Mouse (Mus musculus) forebrain, postnatal 0 days (tissue): ENCODE data around the gene Banp. TPM values are rescaled to one million over a fixed set of nuclear protein-coding genes. Genes with fewer than 3 reads are reported as not detected.

Source experiments
- ATAC-seq: fragments of 200-750 bp; cut with Nextera tagmentation; 2 replicates; pipeline ENCODE4 v1.8.0; 2017; ENCODE audit warnings: mild to moderate bottlenecking, moderate library complexity
- DNase-seq: peaks from one replicate; pipeline ENCODE4 v3.0.0-alpha.2; 2015
- H3K27ac ChIP-seq: fragments of 300-500 bp; sonication (generic); 2 replicates; pipeline ENCODE4 v1.5.1; 2014; ENCODE audit warnings: low read depth, mild to moderate bottlenecking, antibody characterized with exemption, low read length, moderate library complexity, mixed read lengths
- H3K27me3 ChIP-seq: fragments of 300-500 bp; sonication (generic); 2 replicates; pipeline ENCODE4 v1.6.1; 2014; ENCODE audit warnings: mild to moderate bottlenecking, low read length, mixed read lengths; ENCODE audit not compliant: insufficient read depth
- H3K36me3 ChIP-seq: fragments of 300-500 bp; sonication (generic); 2 replicates; pipeline ENCODE4 v1.6.1; 2014; ENCODE audit warnings: mild to moderate bottlenecking, moderate library complexity; ENCODE audit not compliant: insufficient read depth
- H3K4me1 ChIP-seq: fragments of 300-500 bp; sonication (generic); 2 replicates; pipeline ENCODE4 v1.6.1; 2014; ENCODE audit warnings: antibody characterized with exemption; ENCODE audit not compliant: insufficient read depth
- H3K4me2 ChIP-seq: fragments of 300-500 bp; sonication (generic); 2 replicates; pipeline ENCODE4 v1.6.1; 2014; ENCODE audit warnings: low read depth, mild to moderate bottlenecking, moderate library complexity
- H3K4me3 ChIP-seq: fragments of 300-500 bp; sonication (generic); 2 replicates; pipeline ENCODE4 v1.5.1; 2014; ENCODE audit warnings: low read depth, low read length, mixed read lengths
- H3K9ac ChIP-seq: fragments of 300-500 bp; sonication (generic); 2 replicates; pipeline ENCODE4 v1.6.1; 2014; ENCODE audit warnings: mild to moderate bottlenecking
- H3K9me3 ChIP-seq: fragments of 300-500 bp; sonication (generic); 2 replicates; pipeline ENCODE4 v1.6.1; 2016; ENCODE audit warnings: low read length
- CTCF ChIP-seq: sonication (generic); IDR thresholded peaks from 2 replicates; pipeline ENCODE4 v1.5.1; 2016; ENCODE audit warnings: antibody characterized with exemption, control low read depth, low read depth
- WGBS: fragments of 180-500 bp; shearing (Covaris S2); extraction: QIAGEN DNeasy Blood & Tissue Kit; methylation state at CpG from one replicate; pipeline ENCODE4 v1.1.7; 2014; 5-methylcytosine and 5-hydroxymethylcytosine counted together
- polyA plus RNA-seq: library from polyadenylated mRNA; unstranded; fragments of >200 nt; fragmentation: Nextera tagmentation; extraction: Ambion mirVana; gene quantifications from 2 replicates; pipeline ENCODE4 v1.2.1, GENCODE M21; 2015
- total RNA-seq: library from RNA; depleted of rRNA; stranded (reverse); fragments of >200 nt; gene quantifications from 2 replicates; pipeline ENCODE4 v1.2.3, GENCODE M21; 2014

Gene Banp
- total and polyA plus RNA-seq, 2 experiments from 2014 or later = 29.3 to 37.9 TPM

DNA sequence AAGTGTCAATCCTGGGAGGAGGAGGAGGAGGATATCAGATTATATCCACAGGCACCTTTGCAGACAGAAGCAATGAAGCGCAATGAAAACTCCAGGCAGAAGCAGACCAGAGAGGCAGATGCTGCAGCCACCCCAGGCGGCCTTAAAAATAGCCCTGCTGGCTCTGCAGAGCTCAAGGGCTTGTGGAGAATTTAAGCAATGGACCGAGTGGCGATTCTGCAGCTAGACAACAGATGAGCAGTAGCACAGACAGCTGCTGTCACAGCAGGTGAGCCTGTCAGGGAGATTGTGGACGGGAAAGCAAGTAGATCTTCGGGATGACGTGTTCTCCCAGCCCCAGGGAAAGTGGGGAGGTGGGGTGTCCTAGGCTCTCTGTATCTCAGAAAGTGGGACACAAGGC, 81.4 kb downstream of the Banp start:
- Histone ChIP-seq H3K27ac (no peak overlapping the region), H3K9ac (no peak overlapping the region)

DNA sequence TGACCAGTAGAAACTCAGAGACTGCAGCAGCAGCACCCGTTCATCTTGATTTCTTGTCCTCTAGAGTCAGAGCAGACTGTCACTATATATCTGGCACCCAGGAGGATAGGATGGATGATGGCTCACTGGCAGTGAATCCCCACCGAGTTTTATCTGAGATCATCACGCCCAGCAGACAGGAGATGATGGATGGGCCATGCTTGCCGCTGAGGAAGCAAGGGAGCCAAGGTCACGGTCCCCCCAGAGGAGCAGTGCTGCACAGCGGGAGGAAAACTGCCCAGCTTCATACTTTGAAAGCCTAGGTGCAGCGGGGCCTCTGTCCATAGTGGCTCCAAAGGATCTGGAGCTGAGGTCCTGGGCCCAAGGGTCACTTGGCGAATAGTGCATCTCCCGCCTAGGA, 83.2 kb downstream of the Banp start:
- Histone ChIP-seq H3K27ac (no peak overlapping the region), H3K27me3 (no peaks in the 10 kb centered on the region), H3K9ac (no peak overlapping the region), H3K4me1 (no peaks in the 10 kb centered on the region), H3K36me3 (no peaks in the 10 kb centered on the region), H3K9me3 (no peaks in the 10 kb centered on the region), H3K4me3 (no peak overlapping the region), H3K4me2 (no peak overlapping the region)
- no peak for DNase-seq
- ATAC-seq = no peak
- WGBS = 78% methylated on average over 9 of the region's 9 CpGs
- TF ChIP-seq CTCF = no peak

More for the DNA sequence above, 81.4 kb downstream of the Banp start:
- no peak for TF ChIP-seq CTCF
- DNase-seq (no peak), ATAC-seq (no peak)
- no peaks in the 10 kb centered on the region for H3K9me3 ChIP-seq
- no peak overlapping the region for H3K4me3 ChIP-seq
- H3K27me3 ChIP-seq = no peaks in the 10 kb centered on the region
- no peaks in the 10 kb centered on the region for H3K4me1 ChIP-seq
- peaks cover 10% of the 10 kb centered on the region for H3K36me3 ChIP-seq
- H3K4me2 ChIP-seq = no peak overlapping the region
- WGBS = 33% methylated on average over 7 of the region's 7 CpGs

DNA sequence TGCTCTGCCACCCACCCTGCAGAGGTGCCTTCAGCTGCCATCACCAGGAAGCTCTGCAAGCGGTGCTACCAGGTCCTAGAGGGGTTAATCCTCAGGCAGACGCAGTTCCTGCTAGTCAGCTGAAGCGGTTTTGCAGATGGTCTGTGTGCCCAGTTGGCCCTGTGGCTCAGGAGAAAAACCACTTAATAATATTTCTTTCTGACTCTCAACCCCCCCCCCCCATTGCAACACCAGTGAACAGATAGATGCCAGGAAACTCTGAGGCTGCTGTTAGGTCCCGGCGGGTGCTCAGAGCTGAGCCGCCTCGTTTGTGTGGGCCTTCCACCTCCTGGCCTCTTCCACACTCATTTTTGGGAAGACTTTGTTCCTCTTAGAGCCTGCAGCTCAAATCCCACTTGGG, 86.0 kb downstream of the Banp start:
- no peak overlapping the region for H3K27ac ChIP-seq
- H3K4me3 ChIP-seq = no peak overlapping the region
- 72% methylated on average over 7 of the region's 7 CpGs for WGBS
- H3K9me3 ChIP-seq = no peaks in the 10 kb centered on the region
- no peaks in the 10 kb centered on the region for H3K36me3 ChIP-seq
- TF ChIP-seq CTCF = no peak
- H3K27me3 ChIP-seq = no peaks in the 10 kb centered on the region
- no peaks in the 10 kb centered on the region for H3K4me1 ChIP-seq
- DNase-seq (no peak), ATAC-seq (no peak)
- H3K4me2 ChIP-seq = no peak overlapping the region
- no peak overlapping the region for H3K9ac ChIP-seq

DNA sequence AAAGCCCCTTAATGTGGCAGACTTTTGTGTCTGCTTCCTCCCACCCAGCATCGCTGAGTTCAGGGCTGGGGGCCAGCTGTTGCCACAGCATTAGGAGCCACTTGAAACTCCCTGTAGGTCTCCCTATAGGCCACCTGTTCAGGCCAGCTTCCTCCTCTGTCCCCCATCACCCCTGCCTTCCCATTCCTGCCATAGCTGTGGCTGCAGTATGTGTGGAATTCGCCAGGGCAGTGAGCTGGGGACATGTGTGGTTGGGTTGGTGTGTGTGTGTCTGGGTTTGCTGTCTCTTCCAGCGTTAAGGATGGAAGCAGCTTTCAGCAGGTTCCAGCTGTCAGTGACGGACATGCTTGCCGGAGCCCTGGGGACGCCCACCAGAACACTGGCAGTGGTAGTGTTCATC, 86.8 kb downstream of the Banp start:
- no peak for DNase-seq

DNA sequence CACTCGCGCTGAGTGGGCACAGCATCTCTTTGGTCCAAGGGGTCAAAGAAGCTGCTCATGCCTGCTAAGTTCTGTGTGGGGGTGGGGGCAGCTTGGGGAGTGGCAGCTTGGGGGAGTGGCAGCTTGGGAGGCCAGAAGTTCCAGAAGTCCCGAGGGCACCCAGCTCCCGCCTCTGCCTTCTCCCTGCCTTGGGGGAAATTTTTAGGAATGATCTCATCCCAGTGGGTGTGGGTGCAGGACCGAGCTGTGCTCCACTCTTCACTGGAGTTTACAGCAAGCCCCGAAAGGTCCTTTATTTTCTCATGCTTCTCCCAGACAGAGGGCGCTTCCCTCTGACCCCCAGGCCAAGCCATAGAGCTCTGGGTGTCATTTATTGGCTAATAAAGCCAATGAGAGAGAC, 87.7 kb downstream of the Banp start:
- DNase-seq = no peak
- no peak overlapping the region for H3K4me3 ChIP-seq
- H3K4me2 ChIP-seq = no peak overlapping the region
- no peak overlapping the region for H3K27ac ChIP-seq
- H3K4me1 ChIP-seq = no peaks in the 10 kb centered on the region
- H3K27me3 ChIP-seq = no peaks in the 10 kb centered on the region
- ATAC-seq = no peak
- 82% methylated on average over 7 of the region's 7 CpGs for WGBS
- H3K9ac ChIP-seq = no peak overlapping the region
- no peaks in the 10 kb centered on the region for H3K9me3 ChIP-seq
- TF ChIP-seq CTCF = no peak
- H3K36me3 ChIP-seq = no peaks in the 10 kb centered on the region

More for the DNA sequence above, 86.8 kb downstream of the Banp start:
- WGBS = 81% methylated on average over 6 of the region's 6 CpGs
- H3K4me1 ChIP-seq = no peaks in the 10 kb centered on the region
- ATAC-seq = no peak
- no peaks in the 10 kb centered on the region for H3K36me3 ChIP-seq
- no peak overlapping the region for H3K27ac ChIP-seq
- H3K4me2 ChIP-seq = no peak overlapping the region
- H3K9ac ChIP-seq = no peak overlapping the region
- no peak overlapping the region for H3K4me3 ChIP-seq
- no peaks in the 10 kb centered on the region for H3K27me3 ChIP-seq
- no peak for TF ChIP-seq CTCF
- no peaks in the 10 kb centered on the region for H3K9me3 ChIP-seq

DNA sequence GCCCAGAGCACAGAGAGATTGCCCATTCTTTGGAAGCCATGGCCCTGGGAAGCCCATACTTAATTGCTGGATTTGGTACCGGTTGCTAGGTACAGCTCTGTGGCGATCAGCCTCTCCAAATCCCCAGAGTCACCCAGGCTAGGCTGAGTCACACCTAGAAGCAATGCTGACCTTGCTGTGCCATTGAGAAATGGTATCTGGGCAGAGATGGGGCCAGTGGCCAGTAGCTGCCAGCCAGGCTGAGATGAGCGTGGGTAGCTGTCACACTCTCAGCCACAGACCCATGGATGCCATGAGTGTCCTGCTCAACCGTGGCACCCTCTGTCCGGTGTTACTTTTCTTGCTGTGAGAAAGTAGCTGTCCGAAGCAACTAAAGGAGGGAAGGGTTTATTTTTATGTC, 88.5 kb downstream of the Banp start:
- H3K27ac ChIP-seq = no peak overlapping the region
- TF ChIP-seq CTCF = no peak
- no peak overlapping the region for H3K4me3 ChIP-seq
- no peaks in the 10 kb centered on the region for H3K27me3 ChIP-seq
- H3K4me2 ChIP-seq = no peak overlapping the region
- H3K4me1 ChIP-seq = no peaks in the 10 kb centered on the region
- no peak for ATAC-seq
- DNase-seq = no peak
- H3K9me3 ChIP-seq = no peaks in the 10 kb centered on the region
- H3K9ac ChIP-seq = no peak overlapping the region
- no peaks in the 10 kb centered on the region for H3K36me3 ChIP-seq
- WGBS = 88% methylated on average over 6 of the region's 6 CpGs

DNA sequence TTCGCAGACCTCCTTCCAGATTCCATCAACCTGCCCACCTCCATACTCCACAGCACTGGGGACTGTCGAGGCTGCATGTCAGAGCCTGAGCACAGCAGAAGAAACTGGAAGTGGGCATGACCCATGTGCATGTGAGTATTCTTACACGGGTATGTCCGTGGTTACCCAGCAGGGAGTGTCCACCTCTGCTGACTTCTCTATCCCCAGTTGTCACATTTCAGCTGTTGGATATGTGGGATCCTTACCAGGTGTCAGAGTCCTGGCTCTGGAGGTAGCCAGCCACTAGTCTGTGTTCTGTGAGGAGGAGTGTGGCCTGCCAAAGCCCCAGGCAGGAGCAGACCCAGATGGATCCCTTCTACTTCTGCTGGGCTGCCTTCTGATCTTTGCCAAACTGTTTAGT, 89.9 kb downstream of the Banp start:
- H3K4me1 ChIP-seq = no peaks in the 10 kb centered on the region
- no peak for TF ChIP-seq CTCF
- H3K27ac ChIP-seq = no peak overlapping the region
- H3K27me3 ChIP-seq = no peaks in the 10 kb centered on the region
- 81% methylated on average over 4 of the region's 4 CpGs for WGBS
- H3K36me3 ChIP-seq = no peaks in the 10 kb centered on the region
- DNase-seq (no peak), ATAC-seq (no peak)
- no peak overlapping the region for H3K4me3 ChIP-seq
- H3K9me3 ChIP-seq = no peaks in the 10 kb centered on the region
- H3K9ac ChIP-seq = no peak overlapping the region
- no peak overlapping the region for H3K4me2 ChIP-seq
